Mouse (Mus musculus) spleen, postnatal 14 days (tissue): ENCODE results near the gene 1190002N15Rik.
A peak's percentile ranks its signal among the peaks of the same experiment; 100 is the strongest.

Experiments used
- DNase-seq, 2 experiments: peaks; one replicate each; pipeline ENCODE4 v3.0.0; 2021 to 2022; ENCODE audit warnings: low spot score in 2 of 2

1190002N15Rik gene

DNA sequence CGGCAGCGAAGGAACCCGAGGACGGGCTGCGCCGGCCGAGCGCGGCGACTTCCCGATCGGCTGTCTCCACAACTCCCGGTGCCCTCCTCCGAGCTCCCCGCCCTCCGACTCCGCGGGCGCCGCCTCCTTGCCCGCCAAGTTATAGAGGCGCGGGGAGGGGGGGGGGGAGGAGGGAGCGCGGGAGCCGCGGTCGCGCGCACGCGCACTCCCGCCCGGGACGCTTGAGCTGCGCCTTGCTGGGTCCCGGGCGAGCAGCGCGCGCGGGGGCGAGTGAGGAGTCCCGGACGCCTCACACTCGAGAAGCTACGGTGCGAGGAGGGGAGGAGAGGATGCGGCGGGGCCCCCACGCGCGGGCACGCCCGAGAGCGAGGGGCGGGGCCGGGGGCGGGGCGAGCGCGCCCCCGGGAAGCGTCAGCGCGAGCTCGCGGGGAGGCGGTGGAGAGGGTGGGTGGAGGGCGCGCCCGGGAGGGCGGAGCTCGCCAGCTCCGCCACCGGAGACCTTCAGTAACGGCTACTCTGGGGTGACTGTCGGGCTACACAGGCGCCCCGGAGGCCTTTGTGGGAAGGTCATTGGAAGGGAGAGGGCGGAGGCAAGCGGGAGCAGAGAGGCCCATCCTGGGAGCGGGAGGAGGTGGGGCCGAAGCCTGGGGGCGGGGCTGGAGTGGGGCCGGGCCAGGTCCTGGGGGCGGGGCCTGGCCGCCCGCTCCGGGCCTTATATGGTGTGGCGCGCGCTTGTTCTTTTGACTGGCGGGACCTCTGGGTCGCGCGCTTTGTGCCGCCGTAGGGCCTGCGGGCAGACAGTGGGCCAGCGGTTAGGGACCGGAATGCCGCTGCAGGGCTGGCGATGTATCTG is at the start of gene 1190002N15Rik:
1190002N15Rik (minus strand) TSS at position 112 of the 853 bp plus-strand sequence.
- DNase-seq, result peak; percentile 85 to 87

GRCm38 (mm10) chr9:94582309-94582708 is 44.4 kb upstream of the 1190002N15Rik start:
- DNase-seq, result no peak

GRCm38 (mm10) chr9:94581661-94582060 is 43.8 kb upstream of the 1190002N15Rik start:
- DNase-seq, result no peak

GRCm38 (mm10) chr9:94580071-94580737 is 42.3 kb upstream of the 1190002N15Rik start:
- DNase-seq, result no peak

DNA sequence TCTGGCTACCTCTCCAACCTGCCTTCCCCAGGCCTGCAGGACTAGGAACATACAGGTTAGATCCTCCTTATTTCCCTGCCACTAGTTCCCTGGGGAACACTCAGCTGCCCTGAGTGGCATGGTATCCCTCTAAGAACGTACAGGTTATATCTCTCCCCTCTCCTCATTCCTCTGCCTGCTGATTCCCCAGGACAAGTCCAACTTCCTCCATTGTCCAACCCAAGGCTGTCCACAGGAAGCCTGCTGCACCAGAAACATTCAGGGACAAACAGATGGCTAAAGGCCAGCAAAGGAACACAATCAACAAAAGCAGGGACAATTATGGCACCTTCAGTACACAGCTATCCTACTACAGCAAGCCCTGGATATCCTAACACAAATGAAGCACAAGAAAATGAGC is 33.9 kb upstream of the 1190002N15Rik start:
- no peak for DNase-seq

- no peak for DNase-seq
Observed at GRCm38 (mm10) chr9:94568386-94568785, 30.5 kb upstream of the 1190002N15Rik start.

DNA sequence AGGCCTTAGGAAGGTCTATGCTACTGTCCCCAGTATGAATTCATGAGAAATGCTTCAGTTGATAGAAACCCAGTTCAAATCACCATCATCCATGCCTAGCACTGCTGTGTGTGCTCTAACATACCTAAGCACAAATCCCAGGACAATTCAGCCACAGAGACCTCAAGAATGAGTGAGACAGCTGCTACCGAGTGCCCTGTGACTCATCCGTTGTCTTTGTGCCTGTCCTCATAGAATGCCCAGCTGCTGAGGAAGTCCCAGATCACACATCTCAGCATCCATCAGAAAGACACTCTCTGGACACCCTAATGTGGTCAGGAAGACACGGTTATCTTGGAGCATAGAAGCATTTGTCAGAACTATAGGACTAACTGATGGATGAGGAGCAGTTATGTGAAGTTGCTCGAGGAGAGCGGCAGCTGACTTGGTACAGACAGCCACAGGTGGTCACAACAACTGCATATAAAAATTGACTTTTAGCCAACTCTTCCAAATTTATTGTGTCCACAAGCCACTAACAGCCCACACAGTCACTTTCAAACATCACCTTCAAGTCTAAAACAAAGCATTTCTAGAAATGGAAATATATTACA is 29.9 kb upstream of the 1190002N15Rik start:
- DNase-seq, result no peak

GRCm38 (mm10) chr9:94556776-94557514 is 19.1 kb upstream of the 1190002N15Rik start:
- DNase-seq, result no peak

DNA sequence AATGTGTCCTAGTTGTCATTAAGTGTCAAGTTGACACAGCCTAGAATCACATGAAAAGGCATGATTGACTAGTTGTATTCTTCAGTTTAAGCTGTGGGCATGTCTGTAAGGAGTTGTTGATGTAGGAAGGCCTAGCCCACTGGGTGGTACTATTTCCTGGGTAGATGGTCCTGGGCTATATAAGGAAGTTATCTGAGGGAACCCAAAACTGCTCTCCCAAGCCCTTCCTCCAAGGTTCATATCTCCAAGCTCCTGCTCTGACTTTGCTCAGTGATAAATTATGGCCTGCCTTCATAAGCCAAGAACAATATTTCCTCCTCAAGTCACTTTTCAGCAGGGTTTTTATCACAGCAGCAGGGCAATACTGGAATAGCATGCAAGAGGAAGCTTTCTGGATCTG is 18.4 kb upstream of the 1190002N15Rik start:
- DNase-seq, result no peak

- no peak for DNase-seq
Observed at GRCm38 (mm10) chr9:94550493-94551095, 12.7 kb upstream of the 1190002N15Rik start.

DNA sequence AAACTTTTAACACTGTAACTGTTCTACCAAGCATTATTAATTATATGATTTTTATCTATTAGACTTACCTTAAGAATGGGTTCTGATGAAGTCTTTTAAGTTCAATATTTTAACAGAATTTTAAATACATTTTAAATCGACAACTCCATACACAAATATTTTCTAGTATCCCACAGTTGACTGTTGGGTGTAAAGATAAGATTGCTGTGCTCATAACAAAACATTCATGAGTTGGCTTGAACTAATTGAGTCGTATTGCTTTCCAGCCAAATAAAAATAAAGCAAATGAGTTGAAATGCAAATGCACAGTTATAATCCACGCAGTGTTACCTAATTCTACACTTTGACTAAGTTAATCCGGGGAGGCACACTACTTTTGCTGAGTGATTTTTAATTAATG is 6.0 kb upstream of the 1190002N15Rik start:
- DNase-seq, result no peak

DNA sequence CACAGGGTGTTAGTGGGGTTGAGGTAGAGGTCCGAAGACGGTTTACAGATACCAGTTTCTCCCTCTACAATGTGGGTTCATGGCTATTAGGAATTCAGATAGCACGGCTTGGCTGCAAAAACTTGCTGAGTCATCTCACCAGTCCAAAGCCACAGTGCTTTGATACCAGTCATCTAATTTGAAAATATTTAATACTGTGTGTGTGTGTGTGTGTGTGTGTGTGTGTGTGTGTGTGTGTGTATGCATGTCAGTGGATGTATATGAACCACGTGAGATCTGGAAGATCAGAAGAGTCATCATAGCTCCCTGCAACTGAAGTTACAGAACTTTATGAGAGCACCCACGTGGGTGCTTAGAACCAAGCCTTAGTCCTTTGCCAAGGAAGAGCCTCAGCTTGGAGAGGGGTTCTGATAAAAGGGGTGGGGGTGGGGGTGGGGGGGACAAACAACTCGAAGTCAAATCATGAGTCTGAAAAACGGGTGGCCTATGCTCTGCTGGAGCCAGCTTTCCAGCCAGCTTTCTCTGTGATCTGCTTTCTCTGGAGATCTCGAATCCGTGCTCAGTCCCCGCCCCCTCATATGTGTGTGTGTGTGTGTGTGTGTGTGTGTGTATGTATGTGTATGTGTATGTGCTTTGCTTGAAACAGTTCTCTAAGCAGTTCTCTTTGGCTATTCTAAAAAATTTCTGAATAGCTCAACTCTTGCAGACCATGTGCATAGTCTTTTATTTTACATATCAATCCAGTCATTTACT is 2.6 kb upstream of the 1190002N15Rik start:
- DNase-seq, result no peak

- no peak for DNase-seq
Observed at GRCm38 (mm10) chr9:94539346-94539865, 1.5 kb upstream of the 1190002N15Rik start.

GRCm38 (mm10) chr9:94538823-94539143 is 902 bp upstream of the 1190002N15Rik start:
- no peak for DNase-seq

DNA sequence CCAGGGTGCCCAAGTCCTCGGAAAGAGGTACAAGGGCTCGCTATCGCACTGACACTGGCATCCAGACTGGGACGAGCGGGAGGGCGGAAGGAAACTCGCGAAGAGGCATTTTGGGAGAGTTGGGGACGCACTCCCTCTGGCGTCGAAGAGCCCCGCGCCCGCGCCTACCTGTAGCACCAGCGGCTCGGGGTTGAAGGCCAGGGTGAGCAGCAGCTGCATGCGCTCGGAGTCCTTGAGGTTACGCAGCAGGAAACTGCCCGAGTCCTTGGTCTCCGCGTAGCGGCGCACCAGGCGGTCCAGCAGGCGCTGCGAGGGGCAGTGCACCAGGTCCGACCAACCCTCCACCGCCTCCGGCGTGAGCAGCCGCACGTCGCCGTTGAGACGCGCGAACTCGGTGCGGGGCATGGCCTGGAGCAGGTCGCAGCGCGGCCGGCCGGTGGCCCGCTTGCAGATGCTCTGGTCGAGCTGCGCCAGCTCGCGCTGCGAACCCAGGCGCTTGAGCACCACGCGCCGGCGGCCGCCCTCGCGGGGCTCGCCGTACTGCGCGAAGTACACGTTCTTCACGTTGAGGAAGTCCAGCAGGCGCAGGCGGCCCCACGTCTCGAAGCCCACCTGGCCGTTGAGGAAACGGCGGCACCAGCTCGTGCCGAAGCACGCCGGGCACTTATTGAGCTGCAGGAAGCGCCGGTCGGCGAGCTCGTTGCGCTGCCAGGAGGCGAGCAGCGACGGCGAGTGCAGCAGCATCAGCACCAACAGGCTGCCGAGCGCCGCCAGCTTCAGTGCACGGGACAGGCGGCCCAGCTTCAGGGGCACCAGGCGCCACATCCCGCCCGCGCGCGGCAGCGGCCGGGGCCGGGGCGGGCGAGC is 597 bp downstream of the 1190002N15Rik start:
- peak; percentile 50 to 56 for DNase-seq

DNA sequence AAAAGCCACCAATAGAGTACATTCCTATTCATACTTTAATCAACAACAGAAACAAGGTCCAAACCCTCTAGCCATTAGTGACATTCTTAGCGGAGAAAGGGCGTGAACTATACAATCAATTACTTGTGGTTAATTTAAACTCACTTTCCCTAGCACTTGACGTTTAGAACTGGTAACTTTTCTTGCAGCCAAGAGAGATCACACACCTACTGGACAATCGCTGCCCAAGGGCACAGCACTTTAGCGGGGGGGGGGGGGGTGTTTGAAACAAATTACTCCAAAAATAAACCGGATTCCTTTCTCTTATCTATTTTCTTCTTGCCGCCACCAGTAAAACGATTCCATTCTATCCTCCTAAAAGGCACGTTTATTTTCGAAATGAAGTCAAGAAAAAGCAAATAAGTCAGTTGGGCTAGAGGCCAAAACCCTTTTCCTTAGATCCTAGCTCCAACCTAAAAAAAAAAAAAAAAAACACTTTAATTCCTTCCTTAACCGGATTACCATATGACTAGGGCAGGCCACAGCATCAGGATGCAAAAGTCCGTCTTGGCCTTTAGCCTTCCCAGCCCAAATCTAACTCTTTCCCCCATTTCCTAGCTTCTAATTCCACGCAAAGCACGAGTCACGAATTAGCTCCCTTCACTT is 1.5 kb downstream of the 1190002N15Rik start:
- no peak for DNase-seq

DNA sequence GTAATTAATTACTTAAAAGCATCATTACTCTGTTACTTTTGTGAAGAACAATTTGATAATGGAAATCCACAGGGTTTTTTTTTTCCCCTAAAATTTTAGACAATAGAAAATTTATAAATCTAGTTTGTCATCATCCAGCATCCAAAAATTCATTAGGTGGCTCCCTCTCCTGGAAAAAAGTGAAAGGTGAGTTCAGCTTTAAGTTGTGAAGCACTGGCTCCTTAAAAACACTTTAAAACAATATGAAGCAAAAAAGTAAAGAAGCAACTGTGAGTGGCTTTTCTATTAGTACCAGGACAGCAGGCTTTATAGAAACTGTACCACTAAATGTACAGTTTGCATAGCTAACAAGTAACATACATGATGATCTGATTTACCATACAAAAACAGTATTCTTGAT is 3.1 kb downstream of the 1190002N15Rik start:
- DNase-seq, result no peak

DNA sequence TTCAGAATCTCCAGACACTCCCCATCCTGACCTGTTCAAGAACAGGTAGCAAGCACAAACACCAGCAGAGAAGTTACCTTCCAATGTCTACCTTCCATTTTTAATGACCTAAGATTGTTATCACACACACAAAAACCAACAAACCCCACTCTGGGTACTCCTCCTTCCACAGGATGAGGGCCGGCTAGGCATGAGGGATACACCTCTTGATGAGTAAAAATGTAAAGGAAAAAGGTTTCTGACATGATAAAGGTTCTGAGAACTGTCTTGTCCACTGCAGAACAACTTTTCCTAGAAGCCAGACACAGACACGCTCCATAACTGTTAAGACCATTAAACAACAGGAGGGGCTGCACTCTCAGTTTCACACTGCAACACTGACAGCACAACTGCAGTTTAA is 3.7 kb downstream of the 1190002N15Rik start:
- no peak for DNase-seq

DNA sequence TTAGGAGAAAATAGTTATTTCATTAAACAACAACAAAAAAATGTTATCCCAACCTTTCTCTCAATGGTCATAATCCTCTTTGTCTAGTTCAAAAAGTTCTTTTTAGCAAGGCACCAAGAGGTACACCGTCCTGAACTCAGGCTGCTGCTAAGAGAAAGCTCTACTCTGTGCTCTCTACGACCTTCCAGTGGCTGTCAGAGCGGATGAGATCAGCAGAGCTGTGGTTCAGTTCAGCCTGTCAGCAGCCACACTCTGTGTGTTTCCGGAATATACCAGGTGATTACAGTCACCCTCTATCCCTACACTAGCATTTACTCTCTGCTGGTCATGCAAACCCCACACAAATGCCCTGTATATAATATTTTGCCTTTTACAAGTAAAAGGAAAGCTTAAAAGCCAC is 4.2 kb downstream of the 1190002N15Rik start:
- no peak for DNase-seq
